1 mouse cellular context compared by ENCODE assay signal in the genomic region with DNA sequence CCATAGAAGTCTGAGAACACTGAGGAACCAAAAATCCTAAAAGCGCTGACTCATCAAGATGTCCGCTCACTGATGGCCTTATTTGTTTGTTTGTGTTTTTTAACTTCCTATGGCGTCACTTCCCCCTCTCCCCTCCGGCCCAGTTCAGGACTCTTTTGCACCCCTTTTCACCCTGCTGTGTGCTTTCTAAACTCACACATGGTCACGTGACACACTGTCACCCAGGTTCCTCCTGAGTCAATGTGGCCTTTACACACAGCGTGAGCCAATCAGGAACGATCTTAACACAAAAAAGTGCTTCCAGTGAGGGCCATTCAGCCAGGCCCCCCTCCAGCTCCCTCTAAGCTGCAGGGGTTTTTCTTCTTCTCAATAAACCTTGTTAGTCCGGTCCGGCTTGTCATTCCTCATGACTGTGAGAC.
TF ChIP-seq lines count a peak whose summit lies in the region.

No protein-coding gene starts in this region.

TF ChIP-seq in MEL, 35 proteins besides CTCF, POLR2A, EP300 and RAD21 (continued from another document):
- TF ChIP-seq TBP (IDR thresholded peaks at IDR 0.05; ENCODE audit: low read depth, low read length) (no peak), MXI1 (IDR thresholded peaks at IDR 0.05; ENCODE audit: low read depth, low read length) (peak; percentile 45), E2F4 (IDR thresholded peaks at IDR 0.05; ENCODE audit: borderline replicate concordance, low read depth, low read length) (no peak), KAT2A (conservative IDR thresholded peaks at IDR 0.05; ENCODE audit: low read depth, low read length) (no peak), MYC (IDR thresholded peaks at IDR 0.05; ENCODE audit: low read depth, low read length) (no peak), NELFE (IDR thresholded peaks at IDR 0.05; ENCODE audit: low read depth, low read length) (no peak)
